9 mouse cellular contexts compared by ENCODE assay signal in the genomic region with DNA sequence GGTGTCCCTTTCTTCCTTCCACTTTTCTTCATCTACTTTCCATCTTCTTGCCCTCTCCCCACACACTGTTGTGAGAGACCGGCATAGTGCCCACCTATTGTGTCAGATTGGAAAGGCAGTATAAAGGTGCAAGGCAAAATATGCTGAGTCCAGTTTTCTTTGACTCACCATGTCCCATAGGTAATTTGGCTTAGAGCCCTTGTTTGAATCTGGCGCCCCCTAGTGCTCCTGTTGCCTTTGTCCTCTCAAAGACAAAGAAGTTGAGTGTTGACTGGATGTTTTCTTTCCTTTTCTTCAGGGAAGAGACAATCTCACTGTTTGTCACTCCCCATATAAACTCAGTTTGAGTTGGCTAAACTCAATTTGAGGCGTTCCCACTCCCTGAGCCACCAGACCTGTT.
DNase-seq lines count a peak whose midpoint lies in the region; ATAC-seq and TF ChIP-seq lines count a peak whose summit lies in the region.
"Had no signal": no experiment of that assay in that cellular context is flagged by ENCODE, and none has a peak within 500 bp of the region (broad histone marks: within the 10 kb centered on the region; RNA-seq: fewer than 3 reads in every experiment).

No protein-coding gene starts in this region.

- WGBS in liver, embryonic 12.5 days (ENCODE audit: insufficient replicate concordance), result 49% methylated on average over 3 of the region's 3 CpGs
- WGBS in lung, embryonic 14.5 days, result 71% methylated on average over 3 of the region's 3 CpGs

- H3K4me2 ChIP-seq in liver, embryonic 12.5 days, result no peak overlapping the region
- H3K4me2 ChIP-seq in lung, embryonic 14.5 days, result no peak overlapping the region

- intact Hi-C loops in left cerebral cortex, postnatal 36 days (cut with DNase I), result no loop called here

- peak; percentile 31 for TF ChIP-seq CTCF in lung, embryonic 14.5 days (IDR thresholded peaks at IDR 0.05; ENCODE audit: low read depth)

- DNase-seq in embryo, embryonic 10.5 days (ENCODE audit: low spot score), result peak; percentile 7
- no peak for DNase-seq in embryo, embryonic 9.5 days (ENCODE audit: extremely low spot score)
- DNase-seq in liver, result peak; percentile 11
- DNase-seq in adrenal gland, adult 2 months, result peak; percentile 30
- no peak for DNase-seq in lung, embryonic 14.5 days
- DNase-seq in right cerebral cortex, postnatal 25 days, result no peak
- no peak for DNase-seq in left cerebral cortex, postnatal 36 days (ENCODE audit: low spot score in 2 of 2)

- H3K9ac ChIP-seq in liver, embryonic 12.5 days, result no peak overlapping the region
- no peak overlapping the region for H3K9ac ChIP-seq in lung, embryonic 14.5 days

- no peak overlapping the region for H3K27ac ChIP-seq in liver, embryonic 12.5 days
- H3K27ac ChIP-seq in lung, embryonic 14.5 days (ENCODE audit: low read depth), result no peak overlapping the region

- H3K4me1 ChIP-seq in liver, embryonic 12.5 days, result no peaks in the 10 kb centered on the region
- H3K4me1 ChIP-seq in lung, embryonic 14.5 days (ENCODE audit: insufficient read depth), result no peaks in the 10 kb centered on the region

- no peaks in the 10 kb centered on the region for H3K36me3 ChIP-seq in liver, embryonic 12.5 days
- H3K36me3 ChIP-seq in lung, embryonic 14.5 days (ENCODE audit: insufficient read depth), result no peaks in the 10 kb centered on the region
- H3K36me3 ChIP-seq: G1E had no signal

- H3K27me3 ChIP-seq in liver, embryonic 12.5 days (replicated peaks), result no peaks in the 10 kb centered on the region
- H3K27me3 ChIP-seq in lung, embryonic 14.5 days (ENCODE audit: insufficient read depth, low read length), result no peaks in the 10 kb centered on the region

- no peak overlapping the region for H3K4me3 ChIP-seq in liver, embryonic 12.5 days
- H3K4me3 ChIP-seq in lung, embryonic 14.5 days (ENCODE audit: low read depth, low read length), result no peak overlapping the region

- ATAC-seq in liver, embryonic 12.5 days, result no peak
- ATAC-seq in lung, embryonic 14.5 days (ENCODE audit: insufficient read depth), result no peak

- no peaks in the 10 kb centered on the region for H3K9me3 ChIP-seq in liver, embryonic 12.5 days (replicated peaks)
- H3K9me3 ChIP-seq in lung, embryonic 14.5 days (ENCODE audit: low read depth, low read length), result no peaks in the 10 kb centered on the region
- H3K9me3 ChIP-seq: G1E had no signal

Comparison
In these comparisons a context has a peak if more than half of its experiments do, and no peak if none do; other contexts are left out.
1. DNase-seq: peak in embryo, embryonic 10.5 days (single experiment), liver (single experiment) and adrenal gland, adult 2 months (single experiment); none in embryo, embryonic 9.5 days (single experiment), lung, embryonic 14.5 days (single experiment), right cerebral cortex, postnatal 25 days (single experiment) and left cerebral cortex, postnatal 36 days (0 of 2).